Mouse (Mus musculus): Measurements from ENCODE around the gene Tanc1. TPM values are rescaled to one million over a fixed set of nuclear protein-coding genes. Genes with fewer than 3 reads are reported as not detected.

Tanc1 gene
- total RNA-seq, 2 experiments from 2014 or later: 15.2 to 15.7 TPM

- no peak for DNase-seq (ENCODE audit: low spot score in 2 of 2)
Measured at GRCm38 (mm10) chr2:59783832-59784627, 172.2 kb downstream of the Tanc1 start.

- DNase-seq (ENCODE audit: low spot score in 2 of 2): no peak
Measured at GRCm38 (mm10) chr2:59784628-59784883, 172.7 kb downstream of the Tanc1 start.

- no peak for DNase-seq (ENCODE audit: low spot score in 2 of 2)
Measured at GRCm38 (mm10) chr2:59785597-59785996, 173.8 kb downstream of the Tanc1 start.

- DNase-seq (ENCODE audit: low spot score in 2 of 2): no peak
Measured at GRCm38 (mm10) chr2:59788704-59789500, 177.1 kb downstream of the Tanc1 start.

GRCm38 (mm10) chr2:59791596-59791995 is 179.8 kb downstream of the Tanc1 start:
- no peak for DNase-seq (ENCODE audit: low spot score in 2 of 2)

GRCm38 (mm10) chr2:59793337-59793736 is 181.5 kb downstream of the Tanc1 start:
- no peak for DNase-seq (ENCODE audit: low spot score in 2 of 2)

- no peak for DNase-seq (ENCODE audit: low spot score in 2 of 2)
Measured at GRCm38 (mm10) chr2:59794838-59795237, 183.0 kb downstream of the Tanc1 start.

GRCm38 (mm10) chr2:59798934-59799532 is 187.2 kb downstream of the Tanc1 start:
- no peak for DNase-seq (ENCODE audit: low spot score in 2 of 2)

GRCm38 (mm10) chr2:59799572-59799971 is 187.7 kb downstream of the Tanc1 start:
- no peak for DNase-seq (ENCODE audit: low spot score in 2 of 2)

GRCm38 (mm10) chr2:59800481-59801266 is 188.8 kb downstream of the Tanc1 start:
- no peak for DNase-seq (ENCODE audit: low spot score in 2 of 2)

GRCm38 (mm10) chr2:59802722-59803387 is 191.0 kb downstream of the Tanc1 start:
- DNase-seq (ENCODE audit: low spot score in 2 of 2): no peak

- DNase-seq (ENCODE audit: low spot score in 2 of 2): no peak
Measured at GRCm38 (mm10) chr2:59805595-59805994, 193.8 kb downstream of the Tanc1 start.

GRCm38 (mm10) chr2:59806038-59806437 is 194.2 kb downstream of the Tanc1 start:
- no peak for DNase-seq (ENCODE audit: low spot score in 2 of 2)

- no peak for DNase-seq (ENCODE audit: low spot score in 2 of 2)
Measured at GRCm38 (mm10) chr2:59808608-59809007, 196.8 kb downstream of the Tanc1 start.

GRCm38 (mm10) chr2:59810039-59810438 is 198.2 kb downstream of the Tanc1 start:
- DNase-seq (ENCODE audit: low spot score in 2 of 2): no peak

- no peak for DNase-seq (ENCODE audit: low spot score in 2 of 2)
Measured at GRCm38 (mm10) chr2:59811247-59811646, 199.4 kb downstream of the Tanc1 start.

- DNase-seq (ENCODE audit: low spot score in 2 of 2): no peak
Measured at GRCm38 (mm10) chr2:59812641-59813040, 200.8 kb downstream of the Tanc1 start.

GRCm38 (mm10) chr2:59813457-59813856 is 201.6 kb downstream of the Tanc1 start:
- DNase-seq (ENCODE audit: low spot score in 2 of 2): no peak

GRCm38 (mm10) chr2:59814997-59815396 is 203.2 kb downstream of the Tanc1 start:
- DNase-seq (ENCODE audit: low spot score in 2 of 2): no peak

- DNase-seq (ENCODE audit: low spot score in 2 of 2): no peak
Measured at GRCm38 (mm10) chr2:59818663-59819062, 206.8 kb downstream of the Tanc1 start.

- DNase-seq (ENCODE audit: low spot score in 2 of 2): no peak
Measured at GRCm38 (mm10) chr2:59819415-59819814, 207.6 kb downstream of the Tanc1 start.

Measured in adrenal gland, adult 18-20 months (tissue).